ENCODE assay signal across 25 mouse cellular contexts in genomic region chr2:51342421-51342820, GRCm38 (mm10).
A peak's percentile ranks its signal among the peaks of the same experiment; 100 is the strongest.
DNase-seq lines count a peak whose midpoint lies in the region; ATAC-seq and TF ChIP-seq lines count a peak whose summit lies in the region.
"Had no signal": no experiment of that assay in that cellular context is flagged by ENCODE, and none has a peak within 500 bp of the region (broad histone marks: within the 10 kb centered on the region; RNA-seq: fewer than 3 reads in every experiment).

No protein-coding gene starts in this region.

- no peak for TF ChIP-seq CTCF in embryonic fibroblast, embryonic 13.5 days (IDR thresholded peaks at IDR 0.05; ENCODE audit: borderline replicate concordance, insufficient read depth, low read length)

- DNase-seq in limb, embryonic 14.5 days (ENCODE audit: low spot score): peak; percentile 64
- no peak for DNase-seq in limb, embryonic 10.5 days (ENCODE audit: low spot score)
- peak; percentile 15 for DNase-seq in adipocyte (ENCODE audit: low spot score)
- no peak for DNase-seq in thymus, postnatal 14 days
- DNase-seq: adrenal gland, adult 2 months; adrenal gland, postnatal 14 days; cerebellum, adult 11-12 months; cerebellum, adult 8-10 months; cerebellum, postnatal 10 days; cerebellum, postnatal 36 days; embryo, embryonic 11 days; gastrocnemius, postnatal 25 days; heart, postnatal 10 days; heart, postnatal 36 days; kidney, adult 11 months had no signal

- no peak overlapping the region for H3K4me2 ChIP-seq in limb, embryonic 14.5 days (replicated peaks; ENCODE audit: low read depth, low read length, severe bottlenecking)
- no peak overlapping the region for H3K4me2 ChIP-seq in forebrain, embryonic 12.5 days
- H3K4me2 ChIP-seq: forebrain, embryonic 15.5 days; heart, embryonic 12.5 days; heart, embryonic 15.5 days; hindbrain, embryonic 13.5 days; intestine, embryonic 15.5 days had no signal

- no peak overlapping the region for H3K9ac ChIP-seq in limb, embryonic 14.5 days (ENCODE audit: low read depth, low read length, severe bottlenecking)
- no peak overlapping the region for H3K9ac ChIP-seq in forebrain, embryonic 12.5 days
- H3K9ac ChIP-seq: forebrain, embryonic 15.5 days; heart, embryonic 12.5 days; heart, embryonic 15.5 days; hindbrain, embryonic 13.5 days; intestine, embryonic 15.5 days had no signal

- H3K27ac ChIP-seq in limb, embryonic 14.5 days (replicated peaks; ENCODE audit: low read depth, low read length): no peak overlapping the region
- no peak overlapping the region for H3K27ac ChIP-seq in limb, embryonic 10.5 days
- H3K27ac ChIP-seq in embryonic fibroblast, embryonic 13.5 days (ENCODE audit: insufficient read depth, low read length): peak overlapping the region; percentile 79
- no peak overlapping the region for H3K27ac ChIP-seq in forebrain, embryonic 12.5 days
- H3K27ac ChIP-seq: forebrain, embryonic 15.5 days; heart, embryonic 15.5 days; hindbrain, embryonic 10.5 days; hindbrain, embryonic 13.5 days; intestine, embryonic 15.5 days had no signal

- H3K36me3 ChIP-seq in limb, embryonic 14.5 days (ENCODE audit: control insufficient read depth, insufficient read depth, low read length): no peaks in the 10 kb centered on the region
- H3K36me3 ChIP-seq in limb, embryonic 10.5 days: no peaks in the 10 kb centered on the region
- H3K36me3 ChIP-seq in forebrain, embryonic 12.5 days (replicated peaks): no peaks in the 10 kb centered on the region
- H3K36me3 ChIP-seq: forebrain, embryonic 15.5 days; heart, embryonic 12.5 days; heart, embryonic 15.5 days; hindbrain, embryonic 10.5 days; hindbrain, embryonic 13.5 days; intestine, embryonic 15.5 days had no signal

- no peak for ATAC-seq in limb, embryonic 14.5 days (ENCODE audit: low FRiP score, low read depth)
- ATAC-seq in forebrain, embryonic 12.5 days (ENCODE audit: low FRiP score): no peak
- ATAC-seq: forebrain, embryonic 15.5 days; hindbrain, embryonic 16.5 days; intestine, embryonic 15.5 days; Patski had no signal

- no peak for TF ChIP-seq POLR2A in limb, embryonic 14.5 days (IDR thresholded peaks at IDR 0.05; ENCODE audit: borderline replicate concordance, extremely low read depth, insufficient read depth, insufficient read length)
- no peak for TF ChIP-seq POLR2A in embryonic fibroblast, embryonic 13.5 days (IDR thresholded peaks at IDR 0.05; ENCODE audit: low read depth, low read length)

- no peaks in the 10 kb centered on the region for H3K9me3 ChIP-seq in limb, embryonic 14.5 days (ENCODE audit: control insufficient read depth, low read length)
- H3K9me3 ChIP-seq in limb, embryonic 10.5 days (replicated peaks): no peaks in the 10 kb centered on the region
- H3K9me3 ChIP-seq in forebrain, embryonic 12.5 days: no peaks in the 10 kb centered on the region
- H3K9me3 ChIP-seq: forebrain, embryonic 15.5 days; heart, embryonic 12.5 days; heart, embryonic 15.5 days; hindbrain, embryonic 10.5 days; hindbrain, embryonic 13.5 days; intestine, embryonic 15.5 days had no signal

- 0 out of 2 replicates have a peak, but pooled peaks cover 2% of the 10 kb centered on the region for H3K4me1 ChIP-seq in limb, embryonic 14.5 days (ENCODE audit: control insufficient read depth, insufficient read depth, low read length)
- H3K4me1 ChIP-seq in limb, embryonic 10.5 days: no peaks in the 10 kb centered on the region
- H3K4me1 ChIP-seq in embryonic fibroblast, embryonic 13.5 days (ENCODE audit: control insufficient read depth, insufficient read depth, low read length): 0 out of 2 replicates have a peak, but pooled peaks cover 2% of the 10 kb centered on the region
- no peaks in the 10 kb centered on the region for H3K4me1 ChIP-seq in forebrain, embryonic 12.5 days
- H3K4me1 ChIP-seq: forebrain, embryonic 15.5 days; heart, embryonic 12.5 days; heart, embryonic 15.5 days; hindbrain, embryonic 10.5 days; hindbrain, embryonic 13.5 days; intestine, embryonic 15.5 days had no signal

- no peak overlapping the region for H3K4me3 ChIP-seq in limb, embryonic 14.5 days (replicated peaks; ENCODE audit: low read length)
- no peak overlapping the region for H3K4me3 ChIP-seq in limb, embryonic 10.5 days
- no peak overlapping the region for H3K4me3 ChIP-seq in embryonic fibroblast, embryonic 13.5 days (ENCODE audit: insufficient read depth, low read length)
- H3K4me3 ChIP-seq in forebrain, embryonic 12.5 days (replicated peaks): no peak overlapping the region
- H3K4me3 ChIP-seq: forebrain, embryonic 15.5 days; heart, embryonic 12.5 days; heart, embryonic 15.5 days; hindbrain, embryonic 10.5 days; hindbrain, embryonic 13.5 days; intestine, embryonic 15.5 days had no signal

- 74% methylated on average over 1 of the region's 1 CpGs for WGBS in limb, embryonic 14.5 days
- 83% methylated on average over 1 of the region's 1 CpGs for WGBS in limb, embryonic 10.5 days
- 70% methylated on average over 1 of the region's 1 CpGs for WGBS in forebrain, embryonic 12.5 days

- no peaks in the 10 kb centered on the region for H3K27me3 ChIP-seq in limb, embryonic 14.5 days (ENCODE audit: control insufficient read depth, insufficient read depth, low read length)
- no peaks in the 10 kb centered on the region for H3K27me3 ChIP-seq in limb, embryonic 10.5 days (ENCODE audit: low read depth, poor library complexity, severe bottlenecking)
- no peaks in the 10 kb centered on the region for H3K27me3 ChIP-seq in forebrain, embryonic 12.5 days
- H3K27me3 ChIP-seq: forebrain, embryonic 15.5 days; heart, embryonic 12.5 days; heart, embryonic 15.5 days; hindbrain, embryonic 13.5 days; intestine, embryonic 15.5 days; Patski had no signal

Comparison
In these comparisons a context has a peak if more than half of its experiments do, and no peak if none do; other contexts are left out.
1. DNase-seq: peak in limb, embryonic 14.5 days (single experiment) and adipocyte (single experiment); none in limb, embryonic 10.5 days (single experiment) and thymus, postnatal 14 days (single experiment).